ENCODE assay signal across 22 mouse cellular contexts in the genomic region with DNA sequence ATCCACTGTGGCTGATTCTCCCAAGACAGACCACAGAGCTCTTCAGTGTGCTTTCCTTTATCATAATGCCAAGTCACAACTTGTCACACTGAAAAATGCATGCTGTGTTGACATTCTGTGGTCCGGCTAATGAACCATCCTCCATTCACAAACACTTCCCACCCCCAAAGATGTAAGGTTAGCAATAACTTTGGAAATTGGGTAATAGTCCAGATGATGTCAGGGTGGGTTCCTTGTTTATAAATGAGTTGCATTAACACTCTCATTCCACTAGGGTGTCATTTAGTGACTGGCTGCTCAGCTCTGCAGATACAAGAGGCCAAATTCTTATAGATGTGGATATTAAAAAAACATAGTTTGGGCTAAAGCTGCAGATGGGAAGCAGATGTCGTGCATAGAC.
DNase-seq lines count a peak whose midpoint lies in the region; ATAC-seq and TF ChIP-seq lines count a peak whose summit lies in the region.
"Had no signal": no experiment of that assay in that cellular context is flagged by ENCODE, and none has a peak within 500 bp of the region (broad histone marks: within the 10 kb centered on the region; RNA-seq: fewer than 3 reads in every experiment).

No protein-coding gene starts in this region.

- H3K4me2 ChIP-seq in midbrain, postnatal 0 days (ENCODE audit: low read depth, low read length, poor library complexity, severe bottlenecking) = no peak overlapping the region
- no peak overlapping the region for H3K4me2 ChIP-seq in midbrain, embryonic 13.5 days (replicated peaks)
- H3K4me2 ChIP-seq in forebrain, embryonic 15.5 days (replicated peaks) = no peak overlapping the region
- H3K4me2 ChIP-seq: forebrain, embryonic 12.5 days; heart, embryonic 15.5 days; limb, embryonic 15.5 days; neural tube, embryonic 15.5 days had no signal

- no peak overlapping the region for H3K9ac ChIP-seq in midbrain, postnatal 0 days (replicated peaks; ENCODE audit: low read length, poor library complexity, severe bottlenecking)
- no peak overlapping the region for H3K9ac ChIP-seq in midbrain, embryonic 13.5 days (replicated peaks)
- no peak overlapping the region for H3K9ac ChIP-seq in forebrain, embryonic 15.5 days (replicated peaks)
- H3K9ac ChIP-seq: forebrain, embryonic 12.5 days; heart, embryonic 15.5 days; limb, embryonic 15.5 days; neural tube, embryonic 15.5 days had no signal

- H3K9me3 ChIP-seq in midbrain, postnatal 0 days (ENCODE audit: low read length) = no peaks in the 10 kb centered on the region
- H3K9me3 ChIP-seq in midbrain, embryonic 13.5 days = no peaks in the 10 kb centered on the region
- no peaks in the 10 kb centered on the region for H3K9me3 ChIP-seq in forebrain, embryonic 15.5 days
- H3K9me3 ChIP-seq: forebrain, embryonic 12.5 days; heart, embryonic 15.5 days; limb, embryonic 15.5 days; neural tube, embryonic 15.5 days had no signal

- no peak for ATAC-seq in midbrain, postnatal 0 days (ENCODE audit: low FRiP score)
- ATAC-seq in midbrain, embryonic 13.5 days = no peak
- ATAC-seq in megakaryocyte progenitor cell, adult 5-6 weeks (replicated peaks; ENCODE audit: poor library complexity) = peak; percentile 66
- ATAC-seq in forebrain, embryonic 15.5 days (replicated peaks) = no peak
- ATAC-seq: hindbrain, embryonic 16.5 days; Patski had no signal

- H3K27ac ChIP-seq in layer of hippocampus, adult 2 months = no peak overlapping the region
- no peak overlapping the region for H3K27ac ChIP-seq in midbrain, postnatal 0 days (ENCODE audit: low read depth, low read length)
- H3K27ac ChIP-seq in midbrain, embryonic 13.5 days = no peak overlapping the region
- no peak overlapping the region for H3K27ac ChIP-seq in forebrain, embryonic 15.5 days (replicated peaks)
- H3K27ac ChIP-seq: forebrain, embryonic 12.5 days; heart, embryonic 15.5 days; limb, embryonic 15.5 days; neural tube, embryonic 15.5 days had no signal

- H3K36me3 ChIP-seq in midbrain, postnatal 0 days (ENCODE audit: insufficient read depth, low read length) = no peaks in the 10 kb centered on the region
- H3K36me3 ChIP-seq in midbrain, embryonic 13.5 days = no peaks in the 10 kb centered on the region
- no peaks in the 10 kb centered on the region for H3K36me3 ChIP-seq in forebrain, embryonic 15.5 days
- H3K36me3 ChIP-seq: forebrain, embryonic 12.5 days; heart, embryonic 15.5 days; limb, embryonic 15.5 days; neural tube, embryonic 15.5 days had no signal

- 88% methylated on average over 2 of the region's 2 CpGs for WGBS in midbrain, postnatal 0 days
- 90% methylated on average over 2 of the region's 2 CpGs for WGBS in midbrain, embryonic 13.5 days
- 77% methylated on average over 2 of the region's 2 CpGs for WGBS in forebrain, embryonic 15.5 days

- no peaks in the 10 kb centered on the region for H3K4me1 ChIP-seq in midbrain, postnatal 0 days (ENCODE audit: insufficient read depth, low read length)
- peaks cover 16% of the 10 kb centered on the region for H3K4me1 ChIP-seq in midbrain, embryonic 13.5 days (replicated peaks)
- H3K4me1 ChIP-seq in forebrain, embryonic 15.5 days = peaks cover 18% of the 10 kb centered on the region

- H3K4me3 ChIP-seq in layer of hippocampus, adult 2 months = no peak overlapping the region
- no peak overlapping the region for H3K4me3 ChIP-seq in midbrain, postnatal 0 days (ENCODE audit: low read depth, low read length)
- no peak overlapping the region for H3K4me3 ChIP-seq in midbrain, embryonic 13.5 days (replicated peaks)
- no peak overlapping the region for H3K4me3 ChIP-seq in forebrain, embryonic 15.5 days
- H3K4me3 ChIP-seq: forebrain, embryonic 12.5 days; heart, embryonic 15.5 days; limb, embryonic 15.5 days; neural tube, embryonic 15.5 days had no signal

- H3K27me3 ChIP-seq in midbrain, postnatal 0 days (ENCODE audit: insufficient read depth, low read length) = 0 out of 2 replicates have a peak, but pooled peaks cover 5% of the 10 kb centered on the region
- H3K27me3 ChIP-seq in midbrain, embryonic 13.5 days = peaks cover 26% of the 10 kb centered on the region
- H3K27me3 ChIP-seq in forebrain, embryonic 15.5 days = peaks cover 7% of the 10 kb centered on the region; the same call in 1 of the 2 replicates

- TF ChIP-seq CTCF in layer of hippocampus, adult 2 months (conservative IDR thresholded peaks at IDR 0.05) = peak; percentile 50
- peak; percentile 52 for TF ChIP-seq CTCF in midbrain, postnatal 0 days (IDR thresholded peaks at IDR 0.05)

- DNase-seq in layer of hippocampus, adult 2 months (ENCODE audit: low spot score in 2 of 2) = no peak
- DNase-seq in layer of hippocampus, postnatal 36 days = no peak
- peak; percentile 15 for DNase-seq in midbrain, postnatal 0 days (ENCODE audit: low spot score)
- no peak for DNase-seq in cerebellum, postnatal 14 days
- DNase-seq: adrenal gland, postnatal 14 days; cerebellum, adult 11 months; cerebellum, postnatal 36 days; gastrocnemius, postnatal 25 days; kidney, adult 2 months; layer of hippocampus, adult 9-11 months; lung, postnatal 4 days; midbrain, embryonic 14.5 days; thymus, adult 18-20 months had no signal
